Mouse (Mus musculus): ENCODE measurements around the gene Ccdc32.
"Not testable (repeated sequence)": the region's sequence is repeated elsewhere in the genome, so short reads cannot be mapped to it uniquely, and the experiment has no call there.

Gene Ccdc32

GRCm38 (mm10) chr2:119028941-119029551 lies at the start of gene Ccdc32:
Gene Ccdc32, minus strand, starts transcription at chr2:119029393.
- DNase-seq, result peak; percentile 93

DNA sequence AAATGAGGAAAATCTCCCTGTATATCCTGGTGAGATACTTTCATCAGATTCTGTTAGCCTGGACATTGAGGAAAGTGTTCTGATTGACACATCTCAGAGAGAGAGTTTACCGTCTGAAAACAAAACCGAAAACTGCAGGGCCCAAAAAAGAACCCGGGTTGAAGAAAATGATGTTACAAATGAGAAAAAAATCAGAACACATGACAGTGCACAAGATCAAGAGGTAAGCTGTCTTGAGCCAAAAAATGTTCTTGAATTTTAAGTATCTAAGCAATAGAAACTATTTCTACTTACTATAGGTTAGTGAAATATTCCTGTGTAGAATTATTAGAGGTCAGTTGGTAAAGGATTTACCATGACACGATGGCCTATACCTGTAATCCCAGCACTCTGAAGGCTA lies 43.2 kb upstream of the Ccdc32 start:
- DNase-seq, result no peak

DNA sequence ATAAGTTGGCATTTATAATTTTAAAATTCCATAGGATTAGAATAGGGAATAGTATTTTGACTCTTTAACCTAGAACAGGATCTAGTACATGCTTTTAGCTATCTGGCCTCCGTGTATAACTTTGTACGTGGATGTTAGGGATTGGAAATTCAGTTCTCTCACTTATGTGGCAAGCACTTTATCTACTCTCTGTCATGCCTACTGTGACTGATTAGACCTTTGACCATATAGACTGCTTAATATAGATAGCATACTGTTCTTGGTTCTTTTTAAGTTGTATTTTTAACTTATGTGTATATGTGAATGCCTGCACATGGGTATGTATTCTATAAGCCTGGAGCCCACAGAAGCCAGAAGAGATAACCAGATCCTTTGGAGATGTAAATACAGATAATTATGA lies 30.9 kb upstream of the Ccdc32 start:
- DNase-seq, result no peak

- no peak for DNase-seq
Measured at GRCm38 (mm10) chr2:119050132-119050650, 21.0 kb upstream of the Ccdc32 start.

DNA sequence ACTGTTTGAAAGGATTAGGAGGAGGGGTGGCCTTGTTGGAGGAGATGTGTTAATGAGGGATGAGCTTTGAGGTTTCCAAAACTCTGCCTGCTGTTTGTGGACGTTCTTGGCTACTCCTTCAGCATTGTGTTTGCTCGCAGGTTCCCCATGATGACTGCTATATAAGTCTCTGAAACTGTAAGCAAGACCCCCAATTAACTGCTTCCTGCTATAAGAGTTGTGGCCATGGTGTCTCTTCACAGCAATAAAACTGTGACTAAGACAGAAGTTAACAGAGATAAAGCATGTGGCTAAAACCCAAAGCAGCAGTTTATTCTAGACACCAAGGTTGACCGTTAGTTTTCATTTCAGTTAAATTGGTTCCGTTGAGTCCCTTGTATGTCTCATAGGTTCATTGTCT lies 18.7 kb upstream of the Ccdc32 start:
- DNase-seq, result no peak

- peak; percentile 97 for DNase-seq
Measured at GRCm38 (mm10) chr2:119046649-119047611, 17.7 kb upstream of the Ccdc32 start, which contains the start of gene Knl1. Gene Knl1, plus strand, starts transcription at chr2:119047119.

DNA sequence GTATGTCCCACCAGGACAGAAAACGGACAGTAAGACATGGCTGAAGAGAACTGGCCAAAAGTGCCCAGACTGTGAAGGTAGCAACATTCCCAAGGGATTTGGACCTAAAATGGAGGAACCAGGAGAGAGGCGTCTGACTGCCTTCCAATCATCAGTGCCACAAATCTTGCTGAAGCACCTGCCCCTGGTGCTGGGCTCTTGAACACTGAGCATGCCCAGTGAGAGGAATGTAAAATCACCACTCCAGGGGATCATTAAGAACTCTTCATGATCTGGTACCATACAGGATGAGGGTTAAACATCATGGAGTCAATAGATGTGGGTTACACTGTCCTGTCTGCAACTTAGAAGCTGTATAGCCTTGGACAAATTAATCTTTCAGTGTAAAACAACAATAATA lies 16.0 kb upstream of the Ccdc32 start:
- no peak for DNase-seq

GRCm38 (mm10) chr2:119040882-119041281 lies 11.7 kb upstream of the Ccdc32 start:
- DNase-seq, result peak; percentile 26

GRCm38 (mm10) chr2:119035397-119035745 lies 6.2 kb upstream of the Ccdc32 start:
- no peak for DNase-seq

DNA sequence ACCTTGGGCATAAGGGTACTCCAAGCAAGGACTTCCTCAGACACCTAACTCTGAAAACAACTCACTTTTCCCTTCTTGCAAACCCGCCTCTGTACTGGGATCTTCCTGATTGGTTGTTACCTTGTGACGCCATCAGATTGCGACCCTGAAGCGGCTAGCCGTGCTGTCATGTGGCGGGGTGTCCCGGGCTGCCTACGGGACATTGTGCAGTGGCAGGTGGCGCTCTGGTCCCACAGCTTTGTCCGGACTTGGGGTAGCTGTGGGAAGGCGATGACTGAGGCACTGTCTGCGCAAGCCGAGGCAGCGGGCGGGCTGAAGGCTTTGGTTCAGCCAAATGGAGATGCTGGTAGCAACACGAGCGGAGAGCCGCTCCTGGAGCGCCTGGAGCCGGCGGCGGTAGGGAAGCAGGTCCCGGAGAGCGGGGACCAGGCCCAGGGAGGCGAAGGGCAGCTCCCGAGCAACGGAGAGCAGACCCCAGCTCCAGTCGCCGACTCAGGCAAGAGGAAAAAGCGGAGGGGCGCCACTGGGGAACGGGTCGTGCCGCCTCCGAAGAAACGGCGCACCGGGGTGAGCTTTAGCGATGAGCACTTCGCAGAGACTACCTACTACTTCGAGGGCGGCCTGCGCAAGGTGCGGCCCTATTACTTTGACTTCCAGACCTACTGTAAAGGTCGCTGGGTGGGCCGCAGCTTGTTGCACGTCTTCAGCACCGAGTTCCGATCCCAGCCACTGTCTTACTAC lies 5.6 kb upstream of the Ccdc32 start, which contains the start of gene Rpusd2:
Rpusd2 (plus strand) TSS at position 135 of the 741 bp plus-strand sequence.
- DNase-seq, result peak; percentile 91

- DNase-seq, result no peak
Measured at GRCm38 (mm10) chr2:119032191-119032590, 3.0 kb upstream of the Ccdc32 start.

GRCm38 (mm10) chr2:119026951-119027350 lies 2.2 kb downstream of the Ccdc32 start:
- DNase-seq, result no peak

- DNase-seq, result no peak
Measured at GRCm38 (mm10) chr2:119025239-119025616, 4.0 kb downstream of the Ccdc32 start.

DNA sequence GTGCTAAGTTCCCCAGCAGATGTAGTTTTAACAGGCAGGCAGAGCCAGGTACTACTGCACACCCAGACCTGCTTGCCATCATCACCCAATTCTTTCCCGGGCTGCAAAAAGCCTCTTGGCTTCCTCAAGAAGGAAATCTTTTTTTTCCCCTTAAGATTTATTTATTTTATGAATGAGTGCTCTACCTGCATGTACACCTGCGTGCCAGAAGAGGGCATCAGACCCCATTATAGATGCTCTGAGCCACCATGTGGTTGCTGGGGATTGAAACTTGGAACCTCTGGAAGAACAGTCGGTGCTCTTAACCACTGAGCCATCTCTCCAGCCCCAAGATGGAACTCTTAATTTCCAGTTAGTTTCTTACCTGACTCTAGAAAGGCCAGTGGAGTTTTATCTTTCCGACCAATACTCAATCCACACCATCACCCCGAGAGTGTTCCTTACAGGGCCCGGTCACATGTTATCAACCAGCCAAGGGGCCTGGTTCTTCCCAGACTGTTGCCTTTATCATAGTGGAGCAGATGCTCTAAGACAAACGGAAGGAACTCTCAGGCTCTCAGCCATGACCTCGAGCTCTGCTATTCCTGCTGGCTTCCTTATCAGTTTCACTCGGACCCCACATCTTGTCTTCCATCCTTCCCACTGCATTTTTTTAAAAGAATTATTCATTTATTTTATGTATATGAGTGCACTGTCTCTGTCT lies 4.5 kb downstream of the Ccdc32 start:
- DNase-seq, result no peak

GRCm38 (mm10) chr2:119023154-119023660 lies 6.0 kb downstream of the Ccdc32 start:
- no peak for DNase-seq

DNA sequence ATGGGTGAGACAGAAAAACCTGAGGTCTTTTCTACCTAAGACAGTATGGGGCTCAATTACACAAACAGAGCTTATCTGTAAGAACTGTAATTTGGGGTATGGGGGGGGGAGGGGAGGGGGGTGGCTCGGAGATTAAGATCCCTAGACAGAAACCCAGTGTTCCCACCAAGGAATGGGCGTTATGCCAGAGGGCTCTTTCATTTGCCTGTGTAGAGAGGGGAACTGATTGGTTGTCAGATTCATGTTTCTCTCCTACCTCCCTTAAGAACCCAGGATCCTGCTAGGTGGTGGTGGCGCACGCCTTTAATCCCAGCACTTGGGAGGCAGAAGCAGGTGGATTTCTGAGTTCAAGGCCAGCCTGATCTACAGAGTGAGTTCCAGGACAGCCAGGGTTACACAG lies 9.7 kb downstream of the Ccdc32 start:
- no peak for DNase-seq

DNA sequence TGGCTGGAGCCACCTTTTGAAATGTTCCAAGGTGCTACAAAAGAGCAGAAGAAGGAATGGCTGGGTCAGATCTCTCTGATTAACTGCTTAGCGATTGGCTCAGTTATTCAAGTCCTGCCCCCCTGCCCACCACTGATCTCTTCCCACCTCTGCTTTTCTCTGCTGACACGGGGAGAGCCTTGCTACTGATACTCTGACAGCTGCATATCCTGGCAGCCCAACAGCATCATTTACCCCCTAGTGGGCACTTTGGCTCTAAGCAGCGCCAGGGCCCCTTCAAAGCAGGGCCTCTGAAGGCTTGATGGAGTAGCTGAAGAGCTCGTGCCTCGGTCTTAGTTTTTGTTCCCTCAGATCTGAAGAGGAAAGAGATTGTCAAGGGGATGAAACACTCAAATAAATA lies 10.1 kb downstream of the Ccdc32 start:
- DNase-seq, result no peak

- no peak for DNase-seq
Measured at GRCm38 (mm10) chr2:119018391-119019122, 10.6 kb downstream of the Ccdc32 start.

DNA sequence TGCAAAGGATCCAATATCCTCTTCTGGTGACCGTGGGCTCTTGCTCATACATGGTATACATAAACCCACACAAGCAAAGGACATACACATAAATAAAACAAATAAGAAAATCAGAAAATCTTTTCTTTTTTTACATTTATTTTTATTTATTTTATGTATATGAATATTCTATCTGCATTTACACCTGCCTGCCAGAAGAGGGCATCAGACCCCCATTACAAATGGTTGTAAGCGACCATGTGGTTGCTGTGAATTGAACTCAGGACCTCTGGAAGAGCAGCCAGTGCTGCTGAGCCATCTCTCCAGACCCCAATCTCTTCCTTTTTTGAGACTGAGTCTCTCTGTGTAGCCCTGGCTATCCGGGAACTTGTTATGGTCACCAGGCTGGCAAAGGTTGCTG lies 11.5 kb downstream of the Ccdc32 start:
- DNase-seq, result no peak

GRCm38 (mm10) chr2:119016312-119016711 lies 12.9 kb downstream of the Ccdc32 start:
- not testable (repeated sequence) for DNase-seq

GRCm38 (mm10) chr2:119015604-119016180 lies 13.5 kb downstream of the Ccdc32 start:
- DNase-seq, result no peak

Measured in thymus, postnatal 25 days (tissue).